Mouse (Mus musculus) lung, postnatal 14 days (tissue): ENCODE measurements around the gene Kif20b.
A peak's percentile ranks its signal among the peaks of the same experiment; 100 is the strongest.

Experiments
- DNase-seq: peaks from one replicate; pipeline ENCODE4 v3.0.0; 2021

Kif20b gene

DNA sequence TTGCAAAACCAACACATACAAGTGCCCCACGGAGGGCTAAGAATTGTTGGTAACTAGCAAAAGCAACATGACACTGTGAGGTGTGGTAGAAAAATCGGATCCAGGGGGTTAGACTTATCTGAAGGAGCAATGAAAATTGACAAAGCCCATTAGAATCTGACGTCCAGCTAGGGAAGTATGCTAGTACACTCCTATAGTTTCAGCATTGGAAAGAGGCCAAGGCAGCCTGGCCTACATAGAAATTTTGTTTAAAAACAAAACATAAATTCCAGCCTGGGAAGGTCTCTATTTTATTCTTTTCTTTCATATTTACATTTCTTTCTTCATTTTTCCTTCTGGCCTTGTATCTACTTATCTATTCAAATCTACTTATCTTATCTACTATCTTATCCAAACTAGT, 1.6 kb upstream of the Kif20b start:
- no peak for DNase-seq

DNA sequence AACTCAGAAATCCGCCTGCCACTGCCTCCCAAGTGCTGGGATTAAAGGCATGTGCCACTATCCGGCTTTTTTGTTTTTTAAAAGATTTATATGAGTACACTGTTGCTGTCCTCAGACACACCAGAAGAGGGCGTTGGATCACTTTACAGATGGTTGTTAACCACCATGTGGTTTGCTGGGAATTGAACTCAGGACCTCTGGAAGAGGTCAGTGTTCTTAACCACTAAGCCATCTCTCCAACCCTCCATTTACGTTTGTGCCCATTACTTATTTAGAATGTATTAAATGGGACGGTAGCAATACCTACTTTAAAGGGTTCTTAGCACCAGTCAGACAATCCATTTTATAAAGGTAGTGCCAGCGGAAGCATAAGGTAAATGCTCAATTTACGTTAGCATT, 909 bp upstream of the Kif20b start:
- DNase-seq = no peak

DNA sequence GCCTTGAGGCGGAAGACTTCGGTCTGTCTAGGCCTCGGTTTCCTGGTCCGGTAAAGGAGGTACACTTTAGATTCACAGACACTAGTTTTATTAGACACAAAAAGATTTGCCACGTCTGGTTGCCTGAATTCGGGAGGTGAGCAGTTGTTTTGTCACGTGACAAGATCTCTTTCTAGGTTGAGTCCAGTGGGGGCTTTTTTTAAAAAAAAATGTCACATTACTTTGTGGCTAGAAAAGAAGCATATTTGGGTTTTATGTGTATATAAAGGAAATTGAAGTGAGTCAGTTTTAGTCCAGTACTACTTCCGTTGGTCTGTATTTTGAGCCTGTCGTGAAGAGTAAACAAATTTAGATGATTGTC, 422 bp downstream of the Kif20b start:
- no peak for DNase-seq

DNA sequence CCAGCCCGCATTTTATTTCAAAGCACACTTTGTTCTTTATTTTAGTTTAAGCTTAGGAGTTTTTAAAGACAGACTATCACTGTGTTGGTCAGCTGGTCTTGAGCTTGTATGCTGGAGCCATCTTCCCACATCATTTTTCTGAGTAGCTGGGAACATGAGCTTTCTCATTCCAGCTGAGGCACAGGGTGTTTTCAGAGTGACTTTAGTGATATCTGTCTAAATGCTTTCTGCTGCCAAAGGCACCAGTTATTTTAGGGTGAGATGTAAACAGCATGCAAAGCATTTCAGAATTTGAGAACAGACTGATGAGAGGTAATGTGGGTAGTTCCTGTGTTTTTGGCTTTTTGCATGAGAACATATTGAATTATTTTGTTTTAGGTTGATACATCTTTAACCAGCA, 25.0 kb downstream of the Kif20b start:
- no peak for DNase-seq

DNA sequence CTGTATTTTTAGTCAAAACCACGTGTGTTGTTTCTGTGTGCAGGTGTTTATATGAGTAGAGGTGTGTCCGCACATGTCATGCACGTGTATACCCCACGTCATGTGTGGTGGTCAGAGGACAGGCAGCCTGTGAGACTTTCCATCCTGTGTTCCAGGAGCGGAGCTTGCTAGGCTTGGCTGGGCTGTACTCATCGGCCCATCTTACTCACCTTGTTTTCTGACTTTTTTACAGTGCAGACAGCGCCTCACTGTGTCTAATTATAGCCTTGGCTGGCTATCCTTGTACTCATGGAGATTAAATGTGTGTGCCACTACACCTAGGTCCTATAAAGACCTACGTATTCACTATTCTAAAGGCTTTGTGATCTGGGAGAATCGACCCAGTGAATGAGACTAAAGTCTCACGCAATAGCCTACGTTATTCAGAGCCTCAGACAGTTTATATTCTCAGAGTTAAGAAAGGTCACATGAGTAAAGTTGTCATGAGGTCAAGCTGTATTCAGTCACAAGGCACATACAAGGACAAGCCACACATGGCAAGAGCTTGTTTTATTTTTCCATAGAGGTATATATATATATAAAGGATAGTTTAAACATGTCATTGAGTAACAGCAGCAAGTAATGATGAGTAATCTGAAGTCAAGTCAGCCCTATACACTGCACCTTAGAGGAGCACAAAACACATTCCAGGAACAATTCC, 31.8 kb downstream of the Kif20b start:
- no peak for DNase-seq

DNA sequence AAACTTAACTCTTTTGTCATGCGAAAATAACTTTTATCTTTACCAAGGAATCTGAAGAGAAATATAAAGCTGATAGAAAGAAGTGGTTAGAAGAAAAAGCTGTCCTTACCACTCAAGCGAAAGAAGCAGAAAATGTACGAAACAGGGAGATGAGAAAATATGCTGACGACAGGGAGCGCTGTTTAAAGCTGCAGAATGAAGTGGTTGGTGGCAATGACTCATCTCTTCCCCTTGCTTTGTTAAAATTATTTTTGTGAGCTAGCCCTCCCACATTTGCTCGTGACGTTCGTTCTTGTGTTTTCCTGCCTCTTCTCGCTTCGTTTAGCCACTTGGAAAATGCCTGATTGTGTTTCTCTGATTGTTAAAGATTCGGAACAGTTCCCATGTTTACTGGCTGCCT, 37.2 kb downstream of the Kif20b start:
- no peak for DNase-seq

DNA sequence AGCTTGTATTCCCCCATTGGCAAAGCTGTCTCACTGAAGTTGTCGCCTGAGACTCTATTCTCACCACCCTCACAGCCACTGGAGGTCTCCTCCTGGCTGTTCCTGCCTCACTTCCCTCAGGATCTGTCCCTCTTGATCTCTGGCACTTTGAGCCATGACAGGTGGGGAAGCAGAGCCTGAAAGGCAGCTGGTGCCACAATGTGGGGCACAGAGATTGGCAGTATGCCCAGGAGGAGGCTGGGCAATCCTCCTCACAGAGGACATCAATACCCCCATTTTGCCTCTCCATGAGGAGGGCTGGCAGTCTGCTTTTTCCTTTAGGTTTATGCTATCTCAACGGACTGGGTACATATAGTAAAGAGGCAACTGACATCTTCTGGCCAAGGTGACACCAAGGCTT, 62.6 kb downstream of the Kif20b start:
- DNase-seq = no peak

DNA sequence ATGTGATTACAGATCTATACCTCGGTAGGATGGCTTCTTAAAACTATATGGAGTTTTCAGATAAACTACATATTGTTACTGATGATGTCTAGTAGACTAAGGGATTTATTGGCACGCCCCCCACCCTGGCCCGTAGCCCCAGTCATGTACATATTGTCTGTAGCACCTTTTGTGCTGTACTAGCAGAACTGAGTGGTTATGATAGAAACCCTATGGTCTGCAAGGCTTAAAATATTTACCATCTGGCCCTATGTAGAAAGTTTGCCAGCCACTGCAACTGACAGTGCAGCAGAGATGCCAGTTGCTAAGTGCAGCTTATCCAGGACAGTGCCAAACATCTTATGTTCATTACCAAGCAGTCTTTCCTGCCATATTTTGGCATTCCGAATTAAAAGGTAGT, 68.3 kb downstream of the Kif20b start:
- no peak for DNase-seq

DNA sequence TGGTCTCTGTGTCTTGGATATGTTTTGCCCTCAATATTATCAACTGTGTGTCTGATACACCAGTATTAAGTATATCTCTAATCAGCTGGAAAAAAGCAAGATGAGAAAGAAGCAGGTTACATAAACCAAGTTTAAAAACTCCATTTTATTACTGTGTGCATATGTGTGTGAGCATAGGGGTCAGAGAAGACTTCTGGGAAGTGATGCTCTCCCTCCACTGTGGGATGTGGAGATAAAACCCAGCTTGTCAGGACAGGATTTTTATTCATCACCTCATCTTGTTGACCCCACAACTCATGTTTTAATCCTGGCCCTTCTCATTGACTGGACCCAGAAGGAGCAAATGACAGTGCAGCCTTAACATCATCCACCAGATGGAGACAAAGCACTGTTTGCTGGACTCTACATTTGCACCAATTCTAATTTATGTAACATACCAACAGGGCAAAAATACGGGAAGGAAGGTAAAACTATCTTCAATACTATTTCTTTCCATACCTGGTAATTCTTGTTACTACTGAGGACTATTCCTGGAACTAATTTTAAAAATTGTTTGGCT, 70.9 kb downstream of the Kif20b start:
- peak; percentile 39 for DNase-seq

DNA sequence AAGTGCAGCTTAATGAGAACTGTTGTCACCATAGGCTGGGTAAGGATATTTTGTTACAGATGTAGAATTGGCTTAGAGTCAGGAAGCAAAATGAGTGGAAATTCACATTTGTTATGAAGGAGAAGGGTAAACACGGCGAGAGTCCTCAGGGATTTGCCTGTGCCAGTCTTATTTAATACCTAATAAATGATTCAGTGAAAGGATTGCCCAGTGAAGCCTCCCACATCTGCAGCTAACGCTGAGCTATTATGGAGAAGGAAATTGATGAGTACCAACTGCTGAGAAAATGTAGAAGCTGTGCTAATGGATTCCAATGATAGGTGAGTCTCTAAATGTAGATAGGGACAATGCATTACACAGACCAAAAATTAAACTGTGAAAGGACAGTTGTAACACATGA, 92.9 kb downstream of the Kif20b start:
- no peak for DNase-seq

DNA sequence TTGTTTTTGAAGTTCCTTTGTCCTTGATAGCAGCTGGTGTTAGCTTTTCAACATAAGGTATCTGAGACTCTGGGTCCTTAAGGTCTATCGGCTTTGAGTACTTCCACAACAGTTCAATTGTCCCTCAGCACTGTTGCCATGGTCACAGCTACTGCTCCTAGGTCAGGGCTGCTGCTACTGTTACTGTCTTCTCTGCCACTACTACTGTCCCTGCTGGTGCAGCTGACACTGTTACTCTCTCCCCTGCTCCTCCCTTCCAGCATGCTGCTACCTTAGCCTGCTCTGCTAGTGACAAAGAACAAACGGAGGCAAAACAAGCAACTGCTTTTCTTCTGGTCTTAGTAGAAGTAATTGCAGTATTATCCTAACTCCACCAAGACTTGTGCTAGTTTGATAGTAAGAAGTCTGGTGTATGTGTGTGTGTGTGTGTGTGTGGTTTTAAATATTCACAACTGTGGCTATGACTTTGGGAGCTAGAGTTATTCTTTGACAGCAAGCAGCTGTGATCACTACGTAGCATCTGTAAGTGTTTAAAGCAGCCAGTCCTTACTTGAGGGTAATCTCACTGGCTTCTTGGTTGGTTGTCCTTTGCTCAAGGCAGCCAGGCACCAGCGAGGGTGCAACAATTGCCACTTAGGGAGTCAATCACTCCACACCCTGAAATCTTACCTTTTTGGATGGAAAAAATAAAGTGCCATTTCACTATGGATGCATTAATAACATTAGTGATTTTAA, 95.5 kb downstream of the Kif20b start:
- DNase-seq = no peak

DNA sequence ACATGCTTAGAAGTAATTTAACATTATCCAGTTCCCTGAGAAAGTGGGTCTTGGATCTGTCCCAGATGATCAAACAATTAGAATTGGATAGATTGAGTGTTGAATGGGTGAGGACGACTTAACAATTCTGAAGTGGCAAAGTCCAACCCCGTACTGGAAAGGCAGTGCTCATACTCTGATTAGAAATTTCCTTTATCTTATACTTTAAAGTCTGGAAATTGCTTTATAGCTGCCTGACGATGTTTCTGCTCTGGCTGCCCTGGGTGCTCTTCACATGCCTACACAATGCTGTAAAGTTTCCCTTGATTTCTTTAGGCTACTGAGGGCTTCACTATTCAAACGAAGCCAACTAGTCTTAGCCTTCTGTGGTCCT, 96.0 kb downstream of the Kif20b start:
- no peak for DNase-seq
